Mouse (Mus musculus) right cerebral cortex, adult 18-20 months (tissue): ENCODE data around the gene Alox8.

Experiments used
- DNase-seq: peaks from one replicate; pipeline ENCODE4 v3.0.0; 2022; ENCODE audit warnings: mixed read lengths

Alox8 gene

DNA sequence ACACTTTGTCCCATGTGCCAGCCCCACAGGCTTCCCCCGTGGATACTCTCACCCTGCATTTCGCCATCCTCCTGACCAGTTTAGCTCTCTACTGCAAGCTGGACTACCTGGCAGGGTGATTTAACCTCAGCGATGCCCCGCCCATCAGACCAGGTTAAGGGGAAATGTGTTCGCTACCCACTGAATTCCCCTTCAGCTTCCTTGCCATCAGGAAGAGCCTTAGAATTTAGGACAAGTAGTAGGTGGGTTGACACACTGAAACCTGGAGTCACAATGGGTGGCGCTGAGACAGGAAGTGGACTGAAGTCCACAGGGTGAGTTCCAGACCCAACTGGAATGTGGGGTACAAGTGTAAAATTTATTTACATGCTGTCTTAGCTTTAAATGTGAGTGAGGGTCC is at the start of gene Alox8:
TSS of gene Alox8 (minus strand) at position 101 of the 400 bp plus-strand sequence.
- DNase-seq = no peak

DNA sequence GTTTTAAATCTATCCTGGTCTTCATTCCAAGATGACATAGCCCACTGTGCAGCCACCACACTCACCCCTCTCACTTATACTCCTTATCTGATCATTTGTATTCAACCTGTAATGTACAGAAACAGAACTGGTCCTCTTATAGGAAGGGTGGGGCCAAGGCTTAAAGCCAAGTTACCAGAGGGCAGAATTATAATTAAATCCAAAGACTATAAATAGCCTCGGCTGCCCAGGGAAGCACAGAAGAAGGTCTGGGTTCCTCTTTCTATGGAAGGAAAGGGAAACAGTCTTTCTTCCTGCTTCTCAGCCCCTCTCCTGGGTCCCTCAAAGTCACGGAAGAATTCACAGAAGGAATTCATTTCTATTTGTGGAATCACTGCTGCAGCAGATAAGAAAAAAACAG is 48.0 kb upstream of the Alox8 start:
- DNase-seq = no peak

DNA sequence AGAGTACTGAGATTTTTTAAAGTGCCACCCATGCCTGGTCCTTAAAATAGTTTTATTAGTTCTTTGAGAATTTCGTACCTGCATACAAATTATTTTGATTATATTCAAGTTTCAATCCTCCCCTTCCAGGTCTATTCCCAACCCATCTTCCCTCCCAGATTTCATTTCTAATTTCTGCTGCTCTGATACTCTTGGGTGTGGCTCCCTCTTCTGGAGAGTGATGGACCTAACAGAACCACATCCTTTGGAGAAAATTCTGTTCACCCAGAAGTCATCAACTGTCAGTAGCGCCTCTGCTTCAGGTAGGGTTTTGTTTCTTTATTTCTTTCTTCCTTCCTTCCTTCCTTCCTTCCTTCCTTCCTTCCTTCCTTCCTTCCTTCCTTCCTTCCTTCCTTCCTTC is 47.3 kb upstream of the Alox8 start:
- peak; percentile 45 for DNase-seq

DNA sequence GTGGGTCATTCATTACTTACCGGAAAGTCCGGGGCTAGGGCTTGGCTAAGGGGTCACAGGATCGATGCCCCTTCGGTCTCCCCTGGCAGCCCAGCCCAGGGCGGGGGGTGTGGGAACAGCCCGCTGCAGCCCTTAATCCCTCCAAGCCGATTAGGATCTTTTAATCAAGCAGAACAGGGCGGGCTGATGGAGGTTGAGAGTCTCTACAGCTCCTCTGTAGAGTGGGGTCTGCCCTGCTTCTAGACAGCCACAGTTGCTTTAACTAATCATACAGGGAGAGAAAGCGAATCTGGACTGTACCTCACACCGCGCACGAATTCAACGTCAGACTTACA is 39.2 kb upstream of the Alox8 start, which contains the start of gene Gucy2e:
TSS of gene Gucy2e (minus strand) at position 111 of the 335 bp plus-strand sequence.
- no peak for DNase-seq

DNA sequence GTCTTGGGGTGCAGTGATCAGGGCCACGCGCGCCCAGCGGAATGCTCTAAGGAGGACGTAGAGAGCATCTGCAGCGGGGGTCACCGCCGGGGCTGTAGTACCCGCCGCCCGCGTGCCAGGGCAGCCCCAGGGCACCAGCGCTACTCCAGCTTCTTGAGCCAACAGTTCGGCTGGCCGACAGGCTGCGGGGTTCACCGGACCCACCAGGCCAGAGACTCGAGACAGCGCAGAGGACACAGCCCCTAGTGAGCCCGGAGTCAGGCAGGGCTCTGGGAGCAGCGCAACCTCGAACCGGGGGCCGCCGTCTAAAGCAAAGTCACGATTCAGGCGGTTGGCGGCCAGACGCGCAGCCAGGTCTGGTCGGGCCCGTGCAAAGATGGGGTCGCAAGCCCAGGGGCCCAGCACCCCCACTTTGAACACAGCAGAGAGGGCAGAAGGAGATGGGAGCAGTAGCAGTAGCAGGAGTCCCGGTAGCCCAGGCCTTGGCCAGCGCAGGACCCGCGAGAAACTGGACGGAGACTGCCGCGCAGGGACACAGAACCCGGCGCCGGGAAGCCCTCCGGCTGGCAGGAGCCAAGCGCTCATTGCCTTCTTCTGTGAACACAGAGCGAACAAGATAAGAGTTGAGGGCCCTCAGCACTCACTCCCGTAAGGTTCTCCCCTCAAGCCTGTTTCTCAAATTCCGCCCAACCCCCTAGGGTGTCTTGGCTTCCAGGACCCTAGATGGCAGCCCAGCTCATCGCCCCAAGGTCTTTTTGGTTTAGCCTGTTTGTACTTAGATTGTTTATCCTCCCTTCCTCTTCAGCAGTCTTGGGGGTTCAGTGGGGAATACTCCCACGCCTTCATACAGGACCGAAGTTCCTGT is 38.6 kb upstream of the Alox8 start:
- no peak for DNase-seq

DNA sequence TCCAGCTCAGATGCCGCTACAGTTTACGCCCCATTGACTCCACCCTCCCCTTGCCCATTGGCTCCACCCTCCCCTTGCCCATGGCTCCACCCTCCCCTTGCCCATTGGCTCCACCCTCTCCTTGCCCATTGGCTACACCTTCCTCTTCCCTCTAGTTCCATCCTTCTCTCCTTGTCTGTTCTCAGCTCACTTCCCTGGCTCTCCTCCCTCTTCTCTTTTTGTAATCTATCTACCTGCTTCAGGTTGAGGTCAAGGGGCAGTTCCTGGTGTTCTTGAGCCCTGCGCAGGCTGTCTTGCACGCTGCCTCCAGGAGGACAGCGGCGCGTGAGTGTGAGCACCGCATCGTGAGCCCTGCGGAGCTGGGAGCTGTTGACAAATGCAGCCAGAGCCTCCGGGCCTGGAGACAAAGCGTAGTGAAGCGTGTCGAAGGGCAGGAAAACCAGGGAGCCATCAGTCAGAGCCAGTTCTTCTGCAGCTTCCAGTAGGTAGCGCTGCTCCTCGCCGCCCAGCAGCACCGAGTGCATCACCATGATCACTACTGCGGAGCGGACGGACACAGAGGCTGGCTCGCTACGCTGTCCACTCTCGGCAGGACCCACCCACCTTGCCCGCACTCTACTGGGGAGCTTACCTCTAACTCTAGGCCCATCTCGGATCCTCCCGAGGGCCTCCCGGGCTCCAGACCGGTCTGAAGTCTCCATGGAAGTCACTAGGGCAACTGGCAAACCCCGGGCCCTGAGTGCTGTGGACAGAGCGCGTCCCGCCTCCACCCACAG is 37.8 kb upstream of the Alox8 start:
- peak; percentile 82 for DNase-seq

DNA sequence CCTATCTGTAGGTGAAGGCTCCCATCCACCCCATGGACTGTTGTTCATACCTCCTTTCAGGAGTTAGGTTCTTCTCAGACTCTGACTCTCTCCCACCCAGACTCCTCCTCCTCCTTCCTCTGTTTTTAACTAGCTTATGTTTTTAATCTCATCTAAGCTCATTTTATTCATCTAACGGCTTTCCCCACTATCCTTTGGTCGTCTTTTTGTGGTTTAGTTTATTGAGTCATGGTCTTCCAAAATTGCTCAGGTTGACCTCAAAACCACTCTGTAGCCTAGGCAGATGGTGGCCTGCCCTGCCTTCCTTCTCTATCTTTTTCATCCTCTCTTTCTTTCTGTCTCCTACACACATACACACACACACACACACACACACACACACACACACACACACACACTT is 35.5 kb upstream of the Alox8 start:
- no peak for DNase-seq

DNA sequence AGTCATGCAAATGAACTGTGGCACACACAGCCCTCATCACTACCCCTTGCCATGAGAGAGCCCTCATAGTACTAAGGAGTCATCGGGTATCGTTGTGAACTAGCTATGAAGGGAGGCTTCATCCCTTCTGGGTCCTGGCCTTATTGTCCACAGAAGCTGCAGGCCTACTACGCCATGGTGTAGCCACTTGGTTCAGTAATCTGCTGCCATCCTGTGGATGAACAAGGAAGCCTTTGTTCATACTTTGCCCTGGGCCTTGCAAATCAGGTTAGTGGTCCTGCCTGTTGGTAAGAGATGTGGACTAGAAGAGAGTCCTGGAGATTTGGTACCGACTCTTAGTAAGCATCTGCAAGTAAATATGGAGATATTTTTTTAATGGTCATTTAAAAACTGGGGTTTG is 32.8 kb upstream of the Alox8 start:
- DNase-seq = no peak

DNA sequence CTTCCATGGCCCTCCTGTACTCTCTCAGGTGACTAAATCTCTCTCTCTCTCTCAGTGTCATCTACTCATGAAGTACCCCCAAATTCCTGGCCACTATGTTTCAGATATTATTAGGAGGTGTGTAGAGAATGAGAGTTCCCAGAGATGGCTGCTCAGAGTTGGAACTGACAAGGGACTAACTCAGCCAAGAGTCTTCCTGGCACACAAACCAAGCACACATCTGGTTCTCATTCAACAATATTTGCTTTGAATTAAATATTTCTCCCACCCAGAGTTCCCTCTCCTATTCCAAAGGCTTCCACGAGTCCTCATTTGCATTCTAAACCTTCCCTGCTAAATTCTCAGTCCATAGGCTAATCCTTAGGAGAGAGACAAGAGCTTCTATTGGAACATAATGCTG is 28.1 kb upstream of the Alox8 start:
- DNase-seq = no peak

DNA sequence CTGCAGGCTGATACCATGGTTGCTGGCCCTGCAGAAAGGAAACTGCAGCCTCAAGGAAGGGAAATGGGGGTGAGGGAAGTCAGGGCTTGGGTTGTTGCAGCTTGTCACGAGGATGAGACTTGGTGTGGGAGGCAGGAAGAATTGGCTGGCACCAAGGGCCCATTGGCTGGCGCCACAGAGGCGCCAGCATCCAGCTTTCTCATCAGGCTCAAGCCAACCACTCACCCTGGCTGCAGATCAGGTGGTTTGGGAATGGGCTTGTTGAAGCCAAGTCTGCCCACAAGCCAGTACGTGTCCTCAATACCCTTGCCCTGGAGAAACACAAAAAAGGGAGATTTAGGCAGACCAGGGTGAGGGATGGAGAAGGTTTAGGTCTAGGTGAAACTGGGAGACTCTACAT is 25.5 kb upstream of the Alox8 start:
- DNase-seq = peak; percentile 12

DNA sequence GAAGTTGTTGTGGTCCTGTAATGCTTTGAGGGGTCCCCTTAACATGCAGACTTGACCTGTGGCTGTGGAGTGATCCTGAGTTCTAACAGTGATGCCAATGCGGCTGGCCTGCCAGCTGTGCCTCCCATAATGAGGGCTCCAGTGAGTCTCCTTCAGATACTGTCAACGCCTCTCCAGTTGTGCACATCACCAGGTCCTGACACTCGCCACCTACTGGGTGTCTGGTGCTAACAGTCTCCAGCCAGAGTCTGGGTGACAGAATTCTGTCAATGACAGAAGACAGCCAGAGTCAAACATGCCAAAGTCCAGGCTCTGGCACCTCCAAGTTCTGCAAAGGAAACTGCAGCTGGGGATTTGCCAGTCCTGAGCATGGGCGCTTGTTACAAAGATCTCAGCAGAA is 23.4 kb upstream of the Alox8 start:
- DNase-seq = no peak

DNA sequence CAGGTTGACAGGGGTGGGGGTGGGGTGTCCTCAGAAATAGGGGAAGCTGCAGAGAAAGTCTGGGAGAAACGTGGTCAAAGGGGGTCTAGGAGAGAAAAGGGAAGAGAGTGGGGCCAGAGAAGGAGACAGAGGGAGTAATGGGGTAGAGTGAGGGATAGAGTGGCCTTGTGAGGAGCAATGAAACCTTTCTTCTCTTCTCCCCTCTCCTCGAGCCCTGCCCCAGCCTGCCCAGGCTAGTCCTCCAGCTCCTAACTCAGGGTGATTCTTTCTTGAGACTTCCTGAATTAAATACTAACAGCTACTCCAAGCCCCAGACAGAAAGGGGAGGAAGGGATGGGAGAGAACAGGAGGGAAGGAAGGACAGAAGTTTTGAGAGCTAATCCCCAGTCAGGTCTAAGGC is 21.0 kb upstream of the Alox8 start:
- no peak for DNase-seq

DNA sequence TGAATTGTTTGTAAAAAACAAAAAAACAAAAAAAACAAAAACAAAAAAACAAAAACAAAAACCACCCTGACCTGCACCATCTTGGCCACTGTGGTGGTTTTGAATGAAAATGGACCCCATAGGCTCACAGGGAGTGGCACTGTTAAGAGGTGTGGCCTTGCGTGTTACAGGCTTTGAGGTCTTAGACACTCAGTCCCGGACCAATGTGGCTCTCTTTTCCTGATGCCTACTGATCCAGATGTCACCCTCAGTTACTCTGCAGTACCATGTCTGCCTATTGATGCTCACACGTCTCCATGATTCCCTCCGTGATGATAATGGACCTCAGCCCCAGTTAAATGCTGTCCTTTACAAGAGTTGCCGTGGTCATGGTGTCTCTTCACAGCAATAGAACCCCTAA is 19.8 kb upstream of the Alox8 start:
- DNase-seq = no peak

DNA sequence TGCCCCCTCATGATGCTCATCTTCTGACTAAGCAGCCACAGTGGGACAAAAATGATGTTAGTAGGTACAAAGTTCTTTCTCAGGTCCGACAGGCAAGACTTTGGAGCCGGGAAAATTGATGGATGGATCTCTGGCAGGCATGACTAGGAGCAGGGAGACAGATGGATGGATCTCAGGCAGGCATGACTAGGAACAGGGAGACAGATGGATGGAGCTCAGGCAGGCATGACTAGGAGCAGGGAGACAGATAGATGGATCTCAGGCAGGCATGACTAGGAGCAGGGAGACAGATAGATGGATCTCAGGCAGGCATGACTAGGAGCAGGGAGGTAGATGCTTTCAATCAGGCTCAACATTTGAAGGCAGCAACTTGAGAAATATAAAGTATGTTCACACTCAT is 13.8 kb upstream of the Alox8 start:
- DNase-seq = peak; percentile 69

DNA sequence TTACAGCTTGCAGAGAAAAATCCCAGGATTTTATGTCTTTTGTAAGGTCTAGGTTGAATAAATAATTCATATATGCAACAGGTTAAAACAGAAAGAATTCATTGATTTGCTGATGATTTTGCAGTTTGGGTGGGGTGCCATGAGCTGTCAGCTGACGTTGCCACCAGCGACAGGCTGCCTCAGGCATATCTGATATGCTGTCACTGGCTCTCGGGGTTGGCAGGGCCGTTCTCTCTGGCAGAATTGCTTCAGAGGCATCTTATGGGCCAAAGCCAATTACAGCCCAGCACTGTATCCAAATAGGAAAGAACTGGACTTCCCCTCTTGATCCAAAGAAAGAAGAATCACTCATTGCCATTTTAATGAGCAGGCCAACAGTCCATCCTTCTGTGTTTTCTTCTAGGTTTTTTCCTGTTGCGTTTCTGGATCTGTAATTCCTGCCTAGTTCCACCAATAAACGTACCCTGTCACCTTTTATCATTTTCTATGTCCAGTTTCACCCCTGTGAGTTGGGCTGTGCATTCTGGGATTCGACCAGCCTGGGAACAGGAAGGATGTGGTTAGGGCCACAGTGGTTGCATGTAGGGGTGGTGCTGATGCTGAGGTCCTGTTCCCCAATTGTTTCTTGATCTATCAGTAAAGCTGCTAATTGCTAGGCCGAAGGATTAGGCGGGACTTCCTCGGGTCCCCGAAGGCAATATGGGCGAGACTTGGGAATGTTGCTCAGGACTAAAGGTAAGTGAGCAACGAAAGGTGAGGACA is 5.0 kb upstream of the Alox8 start:
- DNase-seq = no peak

DNA sequence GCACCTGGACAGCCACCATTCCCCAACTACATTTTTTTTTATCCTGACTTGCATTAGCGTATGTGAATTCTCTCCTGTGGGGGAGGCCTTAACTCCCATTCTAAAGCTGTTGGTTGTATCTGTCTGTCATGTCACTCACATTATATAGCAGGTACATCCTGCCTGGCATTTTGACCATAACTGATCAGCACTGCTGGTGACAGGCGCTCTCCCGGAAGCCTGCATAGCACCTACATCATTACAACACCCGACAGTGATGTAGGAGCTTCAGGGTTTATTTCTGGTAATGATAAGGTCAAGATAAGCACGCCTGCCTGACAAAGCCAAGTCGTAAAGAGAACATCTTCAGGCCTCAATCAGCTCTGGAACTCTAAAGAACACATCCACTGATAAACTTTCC is 2.6 kb upstream of the Alox8 start:
- DNase-seq = no peak

DNA sequence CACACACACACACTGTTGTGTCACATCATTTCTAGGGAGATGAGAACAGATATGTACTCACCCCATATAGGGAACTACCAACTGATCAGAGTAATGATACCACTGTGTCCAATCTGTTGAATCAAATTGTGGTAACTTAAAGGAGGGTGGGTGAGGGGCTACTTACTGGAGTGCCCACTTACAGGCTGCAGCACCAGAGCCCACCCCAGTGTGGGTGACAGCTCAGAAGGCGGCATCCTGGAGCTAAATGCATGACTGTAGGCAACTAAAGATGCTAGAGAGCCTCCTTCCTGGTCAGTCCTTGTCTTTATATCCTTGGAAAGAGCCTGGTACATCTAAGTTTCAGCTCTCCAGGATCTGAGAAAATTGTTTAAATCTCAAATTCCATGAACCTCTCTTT is 1.6 kb upstream of the Alox8 start:
- DNase-seq = no peak

DNA sequence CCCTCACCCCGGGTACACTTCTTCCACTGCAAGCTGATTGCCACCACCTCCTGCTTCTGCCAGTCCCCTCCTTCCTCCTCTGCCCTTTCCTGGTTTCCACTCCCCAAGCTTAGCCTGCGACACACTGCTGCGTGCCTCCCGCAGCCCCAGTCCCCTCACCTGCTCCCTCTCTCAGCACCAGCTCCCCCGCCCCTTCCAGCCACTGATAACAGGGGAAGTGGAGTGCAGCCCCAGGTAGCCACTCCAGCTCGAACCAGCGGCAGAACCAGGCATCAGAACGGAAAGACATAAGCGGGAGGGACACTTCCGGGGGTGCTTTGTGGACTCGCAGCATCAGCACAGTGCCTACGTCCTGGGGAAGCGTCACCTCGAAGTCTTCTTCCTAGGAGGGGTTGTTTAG is 449 bp downstream of the Alox8 start:
- no peak for DNase-seq

DNA sequence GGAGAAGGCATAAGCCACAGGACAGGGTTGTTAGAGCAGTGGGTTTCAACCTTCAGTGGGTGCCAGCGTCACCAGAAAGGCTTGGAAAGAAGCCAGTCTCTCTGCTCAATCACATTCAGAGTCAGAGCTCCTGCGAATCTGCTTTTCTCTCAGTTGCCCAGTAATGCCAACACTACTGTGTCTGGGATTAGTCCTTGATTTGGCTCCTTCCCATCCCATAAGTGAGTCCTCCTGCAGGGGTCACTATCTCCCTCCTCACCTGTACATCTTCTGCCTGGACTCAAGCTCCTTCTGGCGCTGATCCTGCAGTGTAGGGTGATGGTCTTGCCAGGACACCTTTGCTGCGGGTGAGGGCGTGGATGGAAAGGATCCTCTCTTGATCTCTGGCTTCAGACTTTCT is 877 bp downstream of the Alox8 start:
- no peak for DNase-seq

DNA sequence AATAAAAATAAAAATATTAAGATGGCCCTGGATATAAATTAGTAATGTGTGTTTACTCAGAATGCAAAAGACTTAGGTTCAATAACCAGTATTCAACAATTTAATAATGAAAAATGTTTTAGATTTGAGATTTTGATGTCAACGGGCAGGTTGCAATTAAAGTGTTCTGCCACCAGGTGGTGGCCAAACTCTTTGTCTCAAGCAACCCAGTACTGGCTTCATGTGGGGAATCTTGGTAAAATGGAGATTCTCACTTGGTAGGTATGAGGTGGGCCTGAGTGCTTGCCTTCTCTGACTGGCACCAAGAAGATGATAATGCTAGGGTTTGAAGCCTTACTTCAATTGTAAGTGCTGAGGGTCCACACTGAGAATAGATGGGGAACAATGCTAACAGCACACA is 4.8 kb downstream of the Alox8 start:
- DNase-seq = no peak

DNA sequence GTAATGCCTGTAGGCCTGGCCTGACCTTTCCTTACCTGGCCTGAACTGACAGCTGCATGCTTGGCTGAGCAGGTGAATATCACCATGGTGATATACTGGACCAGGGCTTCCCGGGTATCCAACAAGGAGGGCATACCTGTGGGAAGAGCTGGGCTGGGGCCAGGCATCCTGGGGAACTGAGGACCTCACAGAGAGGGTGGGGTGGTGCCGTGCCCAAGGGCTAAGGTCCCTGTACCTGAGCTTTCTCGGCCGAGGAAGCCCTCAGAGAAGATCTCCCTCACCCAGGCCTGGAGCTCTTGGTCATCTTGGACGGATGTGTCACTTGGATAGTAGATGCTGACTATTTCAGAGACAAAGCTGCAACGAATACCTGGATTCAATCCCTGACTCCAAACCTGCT is 11.7 kb downstream of the Alox8 start:
- DNase-seq = no peak

DNA sequence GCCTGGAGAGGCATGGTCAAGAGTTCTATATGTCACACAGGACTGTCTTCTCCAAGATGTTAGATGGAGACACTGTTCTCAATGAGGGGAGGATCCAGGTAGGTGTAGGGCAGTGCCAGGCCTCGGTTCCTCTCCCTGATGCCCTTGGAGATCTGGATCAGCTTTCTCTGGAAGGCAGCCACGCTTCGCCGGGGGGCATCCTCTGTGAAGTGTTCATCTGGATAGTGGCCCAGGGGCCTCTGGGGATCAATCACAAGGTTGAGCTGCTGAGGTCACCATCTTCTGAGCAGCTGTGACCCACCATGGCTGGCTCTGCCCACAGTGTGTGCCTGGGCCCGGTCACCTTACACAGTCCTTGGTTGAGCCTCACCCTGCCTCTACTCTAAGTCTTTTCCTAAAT is 12.6 kb downstream of the Alox8 start:
- DNase-seq = no peak

DNA sequence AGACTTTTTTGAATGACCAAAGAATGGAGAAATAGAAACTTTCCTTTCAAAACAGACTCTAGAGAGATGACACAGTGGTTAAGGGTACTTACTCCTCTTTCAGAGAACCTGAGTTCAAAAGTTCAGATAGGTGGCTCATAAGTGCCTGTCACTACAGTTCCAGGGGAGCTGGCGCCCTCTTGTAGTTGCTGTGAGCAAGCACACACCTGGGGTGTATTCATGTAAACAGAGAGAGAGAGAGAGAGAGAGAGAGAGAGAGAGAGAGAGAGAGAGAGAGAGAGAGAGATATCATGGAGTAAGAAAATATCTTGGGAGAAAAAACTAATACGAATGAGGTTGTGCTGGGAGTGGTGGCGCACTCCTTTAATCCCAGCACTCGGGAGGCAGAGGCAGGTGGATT is 17.5 kb downstream of the Alox8 start:
- DNase-seq = no peak

DNA sequence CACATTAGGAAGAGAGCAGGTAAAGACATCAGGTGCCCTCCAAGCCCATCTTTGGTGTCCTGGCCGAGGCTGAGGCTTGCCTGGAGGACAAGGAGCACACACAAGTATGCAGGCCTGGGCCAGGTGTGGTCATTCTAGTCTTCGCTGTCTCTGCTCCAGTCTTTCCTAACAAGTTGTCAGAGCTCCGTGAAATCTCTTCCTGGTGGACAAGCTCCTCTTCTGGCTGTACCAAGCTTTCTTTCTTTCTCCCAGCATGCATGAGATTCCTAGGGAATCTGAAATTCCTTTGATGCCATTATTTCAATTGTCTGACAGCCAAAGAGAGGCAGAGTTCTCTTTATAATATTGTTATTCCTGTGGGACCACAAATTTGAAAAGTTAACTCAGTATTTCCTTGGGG is 18.1 kb downstream of the Alox8 start:
- no peak for DNase-seq
